Mouse (Mus musculus) thymus, postnatal 4 days (tissue): ENCODE results near the gene Rassf4.

ENCODE experiments used
- DNase-seq: peaks from one replicate; pipeline ENCODE4 v3.0.0; 2021

The Rassf4 gene

DNA sequence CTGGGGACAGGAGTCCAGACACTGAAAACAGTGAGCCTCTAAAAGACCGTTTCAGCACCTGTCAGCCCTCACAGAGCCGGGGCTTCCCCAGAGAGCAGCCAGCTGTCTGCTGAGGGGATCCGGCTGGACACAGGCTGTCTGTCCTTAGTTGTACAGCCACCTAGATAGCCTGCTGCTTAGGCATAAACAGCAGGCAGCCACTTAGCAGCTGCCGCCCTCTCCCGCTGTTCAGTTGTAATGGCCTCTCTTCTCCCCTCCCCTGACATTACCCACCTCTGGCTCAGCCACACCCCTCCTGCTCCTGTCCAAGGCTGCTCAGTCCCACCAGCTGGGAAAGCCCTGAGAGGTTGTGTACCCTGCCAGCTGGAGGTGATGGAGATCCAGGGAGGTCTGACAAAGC lies 2.7 kb downstream of the Rassf4 start:
- DNase-seq: no peak

- no peak for DNase-seq
Measured at GRCm38 (mm10) chr6:116670144-116670543, 3.6 kb downstream of the Rassf4 start.

DNA sequence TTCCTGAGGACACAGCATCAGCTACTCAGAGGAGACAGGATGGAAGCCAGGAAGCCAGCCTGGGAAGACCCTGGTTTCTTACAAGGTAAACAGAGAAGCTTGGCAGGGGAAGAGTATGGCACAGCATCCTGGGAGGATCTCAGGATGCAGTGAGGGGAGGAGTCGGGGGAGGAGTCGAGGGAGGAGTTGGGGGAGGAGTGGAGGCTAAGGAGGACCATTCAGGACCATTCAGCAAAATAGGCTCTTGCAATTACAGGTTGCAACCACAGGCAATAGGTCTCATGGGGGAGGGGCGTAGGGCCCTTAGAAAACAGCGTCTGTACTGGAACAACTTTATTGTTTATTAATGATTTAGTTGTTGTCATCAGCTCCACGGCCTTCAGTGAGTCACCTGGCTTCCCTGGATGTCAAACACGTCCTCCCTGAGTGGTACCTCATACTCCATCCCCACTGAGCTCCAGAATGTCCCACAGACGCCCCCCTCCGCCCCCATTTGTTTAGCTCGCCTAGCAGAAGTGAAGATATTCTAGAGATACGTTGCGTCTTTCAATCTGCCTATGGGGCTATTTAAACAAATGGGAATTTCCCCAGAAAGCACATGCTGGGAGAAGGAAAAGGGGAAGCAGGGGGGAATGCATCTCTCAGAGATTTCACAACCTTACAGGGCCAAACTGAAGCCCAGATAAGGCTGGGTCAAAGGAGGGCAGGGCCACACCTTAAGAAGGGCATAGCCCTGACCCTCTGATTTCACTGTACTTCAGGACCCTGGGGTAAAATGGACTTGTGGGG lies 4.9 kb downstream of the Rassf4 start:
- no peak for DNase-seq

DNA sequence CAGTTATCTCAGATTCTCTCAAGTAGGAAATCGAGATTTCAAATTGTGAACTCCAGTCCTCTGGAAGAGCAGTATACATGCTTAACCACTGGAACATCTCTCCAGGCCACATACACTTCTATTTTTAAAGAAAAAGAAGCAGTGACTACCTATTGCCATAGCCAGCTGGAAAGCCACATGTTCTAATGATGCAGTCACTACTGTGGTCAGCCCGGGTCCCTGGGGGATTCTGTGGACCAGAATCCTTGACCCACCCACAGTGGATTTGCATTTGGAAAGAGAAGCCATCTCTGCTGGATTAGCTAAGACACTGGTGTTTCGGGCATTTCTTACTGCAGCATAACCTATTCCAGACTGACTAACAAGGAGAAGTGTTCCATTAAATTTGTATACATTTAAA lies 6.4 kb downstream of the Rassf4 start:
- DNase-seq: no peak

DNA sequence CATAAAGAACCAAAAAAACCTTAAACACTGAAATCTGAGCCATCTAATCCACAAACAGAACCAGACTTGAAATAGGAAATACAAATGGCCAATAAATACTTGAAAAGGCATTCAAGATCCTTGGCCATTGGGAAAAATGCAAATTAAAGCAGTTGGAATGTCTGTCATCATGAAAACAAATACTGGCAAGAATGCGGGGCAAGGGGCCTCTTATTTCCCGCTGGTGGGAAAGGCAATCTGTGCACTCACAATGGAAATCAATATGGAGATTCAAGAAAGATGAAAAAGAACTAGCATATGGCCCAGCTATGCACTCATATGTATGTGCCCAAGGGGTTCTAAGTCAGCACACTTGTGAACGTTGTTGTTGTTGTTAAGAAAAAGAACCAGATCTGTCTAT lies 6.9 kb downstream of the Rassf4 start:
- DNase-seq: no peak

- DNase-seq: no peak
Measured at GRCm38 (mm10) chr6:116666085-116666750, 7.5 kb downstream of the Rassf4 start.

DNA sequence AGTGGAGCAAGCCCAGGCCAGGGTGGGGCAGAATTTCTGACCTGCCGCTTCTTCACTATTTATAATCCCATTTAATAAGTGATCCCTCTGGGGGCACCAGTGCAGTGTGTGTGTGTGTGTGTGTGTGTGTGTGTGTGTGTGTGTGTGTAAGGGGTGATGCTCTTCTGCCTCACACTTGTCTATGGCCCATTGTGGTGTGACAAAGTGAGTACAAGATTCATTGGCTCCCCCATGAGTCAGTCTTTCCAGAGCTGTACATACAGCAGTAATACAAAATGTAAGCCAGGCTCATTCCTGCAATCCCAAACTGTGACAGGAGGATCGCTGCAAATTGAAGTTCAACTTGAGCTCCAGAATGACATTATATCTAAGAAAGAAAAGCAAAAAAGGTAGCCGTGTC lies 8.9 kb downstream of the Rassf4 start:
- no peak for DNase-seq

- no peak for DNase-seq
Measured at GRCm38 (mm10) chr6:116664031-116664430, 9.7 kb downstream of the Rassf4 start.

- no peak for DNase-seq
Measured at GRCm38 (mm10) chr6:116663364-116663763, 10.4 kb downstream of the Rassf4 start.

DNA sequence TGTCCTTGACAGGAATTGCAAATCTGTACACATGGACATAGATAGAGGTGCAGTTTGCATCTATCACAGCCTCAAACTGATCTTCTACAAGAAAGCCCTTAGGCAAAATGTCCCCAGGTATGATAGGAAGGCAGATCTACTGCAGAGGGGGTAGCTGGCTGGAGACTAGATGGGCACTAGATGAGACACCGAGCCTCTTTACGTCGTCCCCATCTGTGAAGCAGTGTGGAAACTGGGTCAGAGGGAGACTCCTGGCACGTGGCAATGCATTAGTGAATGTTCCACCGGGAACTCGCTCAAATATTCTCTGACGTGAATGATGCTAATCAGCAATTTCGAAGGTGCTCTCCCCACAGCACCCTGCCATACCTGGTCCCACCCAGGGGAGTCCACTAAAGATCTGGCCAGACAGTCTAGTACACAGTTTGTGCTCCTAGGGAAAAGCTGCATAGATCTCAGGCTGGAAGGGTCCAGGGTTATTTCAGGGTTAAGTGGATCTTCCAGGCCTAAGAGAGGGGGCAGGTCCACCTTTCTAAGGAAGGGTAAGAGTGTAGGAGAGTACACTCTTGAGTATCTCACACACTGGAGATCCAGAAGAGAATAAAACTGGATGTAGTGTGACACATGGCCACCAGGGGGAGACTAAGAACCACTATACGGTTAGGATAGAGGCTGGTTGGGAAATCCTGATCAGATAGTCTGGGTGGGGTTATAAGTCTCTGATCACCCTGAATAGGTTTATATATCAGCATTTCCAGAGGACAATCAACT lies 19.9 kb downstream of the Rassf4 start:
- peak; percentile 61 for DNase-seq

DNA sequence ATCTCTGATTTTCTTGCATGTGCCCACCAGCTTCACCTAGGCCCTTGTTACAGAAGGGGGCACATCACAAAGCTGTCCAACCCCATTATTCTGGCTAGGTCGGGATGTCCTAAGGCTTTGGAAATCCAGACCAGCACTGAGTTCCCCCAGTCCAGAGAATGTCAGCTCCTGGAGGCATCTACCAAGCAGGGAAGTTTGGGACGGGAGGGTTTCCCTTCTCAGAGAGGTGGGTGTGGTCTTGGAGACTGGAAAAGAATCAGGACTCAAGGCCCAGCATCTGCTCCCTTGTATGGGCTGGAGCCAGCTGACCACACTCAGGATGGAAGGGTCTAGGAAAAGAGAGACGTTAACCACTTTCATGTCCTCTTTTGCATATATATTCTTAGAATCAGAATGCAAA lies 20.6 kb downstream of the Rassf4 start:
- no peak for DNase-seq

GRCm38 (mm10) chr6:116651437-116652118 lies 22.2 kb downstream of the Rassf4 start:
- DNase-seq: no peak

GRCm38 (mm10) chr6:116650406-116650805 lies 23.3 kb downstream of the Rassf4 start, which contains the start of gene Depp1:
Gene Depp1 (plus strand): TSS chr6:116650609.
- no peak for DNase-seq

- DNase-seq: no peak
Measured at GRCm38 (mm10) chr6:116649811-116650210, 23.9 kb downstream of the Rassf4 start.

DNA sequence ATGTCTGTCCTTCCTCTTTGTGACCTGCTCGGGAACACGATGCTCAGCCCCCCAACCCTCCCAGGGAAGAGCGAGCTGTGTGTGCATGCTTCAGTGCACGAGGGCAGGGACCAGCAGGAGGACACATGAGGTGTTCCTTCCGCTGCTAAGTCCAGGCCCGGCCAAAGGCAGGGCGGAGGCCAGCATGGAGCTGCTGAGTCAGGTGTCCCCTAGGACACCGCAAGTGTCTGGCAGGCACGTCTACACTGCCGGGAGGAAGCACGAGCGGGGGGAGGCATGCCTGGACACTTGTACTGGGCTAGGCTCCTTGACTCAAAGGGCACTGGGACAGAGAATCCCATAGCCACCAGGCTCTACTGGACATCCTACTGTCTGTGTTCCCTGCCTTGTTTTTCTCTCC lies 26.0 kb downstream of the Rassf4 start:
- DNase-seq: no peak

- no peak for DNase-seq
Measured at GRCm38 (mm10) chr6:116644335-116644734, 29.4 kb downstream of the Rassf4 start.

DNA sequence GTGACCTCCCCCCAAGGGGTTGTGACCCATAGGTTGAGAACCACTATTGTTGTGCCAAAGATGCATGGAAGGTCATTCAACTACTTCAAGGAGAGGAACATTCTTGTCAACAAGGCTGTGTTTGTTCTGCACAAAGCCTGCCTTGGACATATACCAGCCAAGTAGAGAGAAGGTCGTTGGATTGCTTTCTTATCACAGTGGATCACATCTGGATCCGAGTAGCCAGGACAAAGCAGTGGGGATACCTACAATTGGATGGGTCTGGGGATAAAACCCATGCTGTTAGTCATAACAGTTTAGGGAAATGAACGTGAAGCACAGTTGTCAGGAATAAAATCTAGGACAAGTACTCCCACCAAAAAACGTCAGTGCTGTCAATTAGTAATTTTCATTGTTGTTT lies 29.9 kb downstream of the Rassf4 start:
- no peak for DNase-seq

- no peak for DNase-seq
Measured at GRCm38 (mm10) chr6:116642942-116643341, 30.8 kb downstream of the Rassf4 start.

DNA sequence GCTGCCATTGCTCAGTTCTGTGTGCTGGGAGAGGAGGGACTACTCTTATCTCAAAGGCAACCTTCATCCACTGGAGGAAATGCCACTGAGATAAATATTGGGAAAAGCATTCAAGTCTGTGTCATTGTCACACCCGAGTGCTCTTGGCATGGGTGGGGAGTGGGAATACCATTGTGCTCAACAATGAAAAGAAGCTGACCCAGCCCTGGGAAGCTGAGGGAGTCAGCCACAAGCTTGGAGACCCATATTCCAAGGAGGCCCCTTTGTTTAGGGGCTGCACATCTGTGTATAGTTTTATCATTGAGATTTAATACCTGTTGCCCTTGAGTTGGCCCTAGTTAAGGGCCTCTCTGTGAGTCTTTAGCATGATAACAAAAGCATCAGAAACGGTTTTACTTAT lies 34.1 kb downstream of the Rassf4 start:
- DNase-seq: no peak

DNA sequence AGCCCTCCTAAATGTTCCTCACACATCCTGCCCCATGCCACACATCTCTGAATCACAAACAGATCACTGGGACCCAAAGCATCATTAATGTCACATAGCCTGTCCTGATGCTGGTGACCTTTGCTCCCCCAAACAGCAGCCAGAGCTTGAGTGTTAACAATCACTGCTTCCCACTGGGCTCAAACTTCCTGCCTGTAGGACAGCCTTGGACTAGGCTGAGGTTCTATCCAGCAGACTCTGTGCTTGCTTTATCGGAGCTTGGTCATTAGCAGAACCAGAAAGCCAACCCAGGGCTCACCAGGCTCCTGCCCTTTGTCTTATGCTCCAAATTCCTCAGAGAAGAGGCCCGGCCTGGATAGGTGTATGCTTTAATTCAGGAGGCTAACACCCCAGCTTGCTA lies 34.9 kb downstream of the Rassf4 start:
- no peak for DNase-seq

DNA sequence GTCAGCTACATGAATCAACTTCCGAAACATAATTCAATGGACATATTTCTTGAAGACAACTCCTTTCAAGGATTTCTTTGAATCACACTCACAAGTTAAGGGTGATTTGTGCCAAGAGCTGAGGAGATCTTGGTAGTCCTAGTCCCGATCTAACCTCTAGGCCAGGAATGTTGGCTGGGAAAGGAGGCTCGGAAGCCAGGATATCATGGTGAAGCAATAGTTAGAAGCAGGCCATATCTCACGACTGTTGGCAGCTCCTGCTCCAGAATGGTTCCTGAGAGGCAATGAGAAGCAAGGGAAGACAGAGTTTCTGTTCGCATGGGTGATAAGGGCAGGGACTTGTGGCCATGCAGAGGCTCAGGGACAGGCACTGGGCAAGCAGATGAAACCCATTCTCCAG lies 36.3 kb downstream of the Rassf4 start:
- no peak for DNase-seq

- no peak for DNase-seq
Measured at GRCm38 (mm10) chr6:116636581-116637235, 37.0 kb downstream of the Rassf4 start.
